Mouse (Mus musculus): ENCODE measurements around the gene Prelp.

GRCm38 (mm10) chr1:133873086-133873813 is 48.0 kb downstream of the Prelp start:
- TF ChIP-seq CTCF (IDR thresholded peaks at IDR 0.05; ENCODE audit: control insufficient read depth, insufficient read depth, insufficient replicate concordance, low read depth, low read length) = no peak
- no peak for TF ChIP-seq POLR2A (IDR thresholded peaks at IDR 0.05; ENCODE audit: control insufficient read depth, low read depth, low read length)

All from testis, adult 2 months (tissue).